Mouse (Mus musculus) liver, adult 2 months (tissue): ENCODE measurements at regions not wholly inside any gene's neighbourhood (a gene's known extent, or its start where the extent isn't known, plus 50 kb on each side); places are given as distances from the start of the nearest gene placed in this dataset.

Experiments
- DNase-seq: peaks from one replicate; pipeline ENCODE4 v3.0.0-alpha.2; 2011; ENCODE audit warnings: low read depth, low spot score; ENCODE audit errors: extremely low read depth
- H3K27ac ChIP-seq: fragments of 200-500 bp; replicated peaks from 2 replicates; pipeline ENCODE4 v1.5.1; 2012; ENCODE audit warnings: low read depth, mild to moderate bottlenecking, control low read depth, inconsistent platforms, low read length; ENCODE audit not compliant: insufficient read depth
- H3K27me3 ChIP-seq: fragments of 200-500 bp; 2 replicates; pipeline ENCODE4 v1.6.1; 2012; ENCODE audit warnings: mild to moderate bottlenecking, moderate library complexity, low read length, inconsistent platforms; ENCODE audit not compliant: control insufficient read depth, insufficient read depth
- H3K36me3 ChIP-seq: fragments of 200-500 bp; 2 replicates; pipeline ENCODE4 v1.6.1; 2012; ENCODE audit warnings: low read length, inconsistent platforms; ENCODE audit not compliant: control insufficient read depth, insufficient read depth
- H3K4me1 ChIP-seq: fragments of 200-500 bp; 2 replicates; pipeline ENCODE4 v1.6.1; 2011; ENCODE audit warnings: low read length; ENCODE audit not compliant: control insufficient read depth, insufficient read depth
- H3K4me3 ChIP-seq: fragments of 200-500 bp; 2 replicates; pipeline ENCODE4 v1.5.1; 2011; ENCODE audit warnings: low read depth, mild to moderate bottlenecking, control low read depth, low read length, moderate library complexity; ENCODE audit not compliant: insufficient read depth
- H3K79me2 ChIP-seq: fragments of 200-500 bp; 2 replicates; pipeline ENCODE4 v1.6.1; 2012; ENCODE audit warnings: inconsistent platforms, mild to moderate bottlenecking, low read length, moderate library complexity; ENCODE audit not compliant: control insufficient read depth, insufficient read depth
- H3K9ac ChIP-seq: fragments of 200-500 bp; 2 replicates; pipeline ENCODE4 v1.6.1; 2012; ENCODE audit warnings: low read depth, mild to moderate bottlenecking, control low read depth, inconsistent platforms, low read length
- CTCF ChIP-seq: fragments of 200-500 bp; IDR thresholded peaks from 2 replicates; pipeline ENCODE4 v1.5.1; 2011; ENCODE audit warnings: low read depth, low read length, control low read depth
- POLR2A ChIP-seq: fragments of 200-500 bp; IDR thresholded peaks from 2 replicates; pipeline ENCODE4 v1.6.1; 2011; ENCODE audit warnings: low read length, control low read depth; ENCODE audit not compliant: insufficient read depth; ENCODE audit errors: extremely low read depth
- WGBS: fragments of 180-500 bp; shearing (Covaris S2); methylation state at CpG from one replicate; pipeline ENCODE4 v1.1.7; 2018; 5-methylcytosine and 5-hydroxymethylcytosine counted together

DNA sequence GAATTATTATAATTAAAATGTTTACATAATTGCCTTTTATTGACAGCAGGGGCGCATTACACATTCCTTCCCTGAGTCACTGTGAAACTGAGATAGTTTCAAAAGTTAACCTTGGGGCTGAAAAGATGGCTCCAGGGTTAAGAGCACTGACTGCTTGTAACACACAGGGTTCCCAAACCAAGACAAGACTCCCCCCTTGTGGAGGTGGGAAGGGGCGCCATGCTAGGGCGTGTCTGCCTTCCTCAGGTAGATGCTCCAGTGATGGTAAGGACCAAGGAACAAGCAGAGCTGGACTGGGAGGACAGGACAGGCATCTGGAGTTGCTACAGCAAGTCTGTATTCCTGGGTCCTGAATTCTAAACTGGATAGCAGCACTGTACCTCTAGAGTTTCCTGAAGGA lies 351.9 kb downstream of the Tbc1d22a start:
- 69% methylated on average over 3 of the region's 3 CpGs for WGBS
- TF ChIP-seq POLR2A: no peak
- TF ChIP-seq CTCF: 0 out of 2 replicates have a peak, but pooled peaks have one; percentile 18
- Histone ChIP-seq H3K27me3 (no peaks in the 10 kb centered on the region), H3K79me2 (no peaks in the 10 kb centered on the region), H3K4me1 (no peaks in the 10 kb centered on the region), H3K27ac (no peak overlapping the region), H3K36me3 (no peaks in the 10 kb centered on the region), H3K9ac (no peak overlapping the region), H3K4me3 (no peak overlapping the region)
- no peak for DNase-seq

DNA sequence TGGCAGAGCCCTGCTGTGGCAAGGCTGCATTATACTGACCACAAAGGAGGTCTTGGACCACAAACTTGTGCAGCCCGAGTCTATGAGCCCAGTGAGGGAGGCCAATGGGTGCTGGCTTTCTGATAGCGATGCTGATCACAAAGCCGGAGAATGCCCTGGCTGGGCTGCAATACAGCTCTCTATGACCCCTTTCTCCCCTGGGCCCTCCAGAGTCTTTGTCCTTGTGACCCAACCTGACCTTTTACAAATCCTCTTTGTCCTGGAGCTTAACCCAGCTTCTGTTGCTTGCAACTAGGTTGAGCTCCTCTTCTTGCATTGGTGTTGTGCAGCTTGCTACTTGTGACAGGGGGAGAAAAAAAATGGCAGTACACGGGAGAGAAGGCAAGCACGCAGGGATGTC lies 360.1 kb downstream of the Tbc1d22a start:
- H3K36me3 ChIP-seq: no peaks in the 10 kb centered on the region
- H3K27ac ChIP-seq: no peak overlapping the region
- no peaks in the 10 kb centered on the region for H3K27me3 ChIP-seq
- TF ChIP-seq POLR2A (no peak), CTCF (no peak)
- no peak overlapping the region for H3K4me3 ChIP-seq
- no peak for DNase-seq
- no peak overlapping the region for H3K9ac ChIP-seq
- WGBS: 77% methylated on average over 5 of the region's 5 CpGs
- no peaks in the 10 kb centered on the region for H3K4me1 ChIP-seq
- no peaks in the 10 kb centered on the region for H3K79me2 ChIP-seq

DNA sequence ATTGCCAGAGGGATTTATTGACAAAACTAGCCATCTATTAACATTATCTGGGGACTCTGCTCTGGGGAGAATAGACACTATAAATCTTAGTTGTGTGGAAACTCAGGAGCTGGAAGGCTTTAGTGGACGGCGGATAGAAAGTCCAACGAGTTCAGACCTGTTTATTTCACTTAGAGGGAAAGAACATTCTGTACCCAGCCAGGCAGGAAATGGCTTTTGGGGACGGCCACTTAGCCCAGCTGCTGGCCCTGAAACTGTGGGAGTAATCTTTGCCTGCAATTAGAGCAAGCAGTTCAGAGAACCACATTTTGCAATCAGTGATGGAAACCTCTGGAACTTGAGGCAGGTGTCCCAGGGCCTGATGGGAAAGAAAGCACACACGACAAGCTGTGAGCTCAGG lies 362.4 kb downstream of the Tbc1d22a start:
- H3K27me3 ChIP-seq: no peaks in the 10 kb centered on the region
- no peaks in the 10 kb centered on the region for H3K4me1 ChIP-seq
- WGBS: 51% methylated on average over 5 of the region's 5 CpGs
- DNase-seq: peak; percentile 20
- no peaks in the 10 kb centered on the region for H3K79me2 ChIP-seq
- H3K4me3 ChIP-seq: no peak overlapping the region
- H3K9ac ChIP-seq: no peak overlapping the region
- no peak overlapping the region for H3K27ac ChIP-seq
- no peak for TF ChIP-seq CTCF
- TF ChIP-seq POLR2A: no peak
- H3K36me3 ChIP-seq: no peaks in the 10 kb centered on the region

DNA sequence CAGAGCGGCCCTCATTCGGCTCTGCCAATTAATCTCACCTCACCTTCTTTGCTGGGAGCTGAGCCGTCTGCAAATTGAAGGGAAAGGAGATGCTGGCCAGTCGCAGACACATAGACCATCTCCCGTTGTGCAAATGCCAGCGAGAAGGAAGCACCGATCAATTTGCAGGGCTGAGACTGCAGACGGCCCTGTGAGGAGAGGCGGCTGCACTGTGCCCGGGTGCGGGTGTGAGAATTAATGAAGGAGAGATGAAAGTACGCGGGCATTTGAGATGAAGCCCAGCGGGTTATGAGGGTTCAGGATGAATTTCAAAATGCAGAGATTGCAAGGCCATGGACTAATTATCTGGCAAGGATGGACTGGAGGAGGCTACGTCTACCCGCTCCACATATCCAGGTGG lies 364.4 kb downstream of the Tbc1d22a start:
- WGBS: 87% methylated on average over 16 of the region's 16 CpGs
- Histone ChIP-seq H3K27ac (no peak overlapping the region), H3K79me2 (no peaks in the 10 kb centered on the region), H3K27me3 (no peaks in the 10 kb centered on the region), H3K9ac (no peak overlapping the region), H3K36me3 (no peaks in the 10 kb centered on the region), H3K4me3 (no peak overlapping the region), H3K4me1 (no peaks in the 10 kb centered on the region)
- no peak for TF ChIP-seq POLR2A
- DNase-seq: no peak

DNA sequence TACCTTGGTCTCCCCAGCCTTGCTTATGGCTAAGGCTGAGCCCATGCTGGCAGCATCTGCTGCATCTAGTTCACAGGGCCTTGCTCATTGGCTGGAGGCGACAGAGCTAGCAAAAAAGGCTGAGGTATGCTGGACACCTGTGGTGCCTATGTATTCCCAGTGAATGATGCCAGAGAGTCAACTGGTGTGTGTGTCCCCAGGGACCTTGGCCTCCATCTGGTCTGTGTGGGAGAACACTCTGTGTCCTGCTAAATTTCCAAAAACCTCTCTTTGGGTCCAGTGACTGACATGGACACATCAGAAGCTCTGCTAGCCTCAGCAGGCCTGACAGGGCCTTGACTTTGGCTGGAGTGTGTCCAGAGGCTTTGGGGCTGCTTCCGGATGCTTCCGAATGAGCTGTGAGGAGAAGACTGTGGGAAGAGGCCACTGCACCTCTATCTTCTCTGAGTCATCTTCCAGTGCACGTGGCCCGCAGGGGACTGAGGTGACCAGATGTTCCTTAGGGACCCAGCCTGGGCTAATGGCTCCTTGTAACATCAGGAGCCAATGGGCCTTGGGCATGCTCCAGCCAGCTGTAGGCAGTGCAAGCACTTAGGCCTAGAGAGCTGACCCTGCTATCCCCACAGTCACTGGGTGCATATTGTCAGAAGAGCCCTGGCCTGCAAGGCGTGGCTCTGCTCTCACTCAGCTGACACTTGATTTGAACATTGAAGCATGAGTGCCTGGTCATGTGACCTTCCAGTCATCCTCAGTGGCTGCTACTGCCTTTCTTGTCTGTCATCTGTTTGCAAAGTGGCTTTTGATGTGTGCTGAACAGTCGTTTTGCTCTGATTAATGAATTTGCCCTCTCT lies 368.2 kb downstream of the Tbc1d22a start:
- Histone ChIP-seq H3K27ac (no peak overlapping the region), H3K4me3 (no peak overlapping the region), H3K4me1 (no peaks in the 10 kb centered on the region), H3K36me3 (no peaks in the 10 kb centered on the region), H3K27me3 (no peaks in the 10 kb centered on the region), H3K9ac (no peak overlapping the region), H3K79me2 (no peaks in the 10 kb centered on the region)
- 64% methylated on average over 7 of the region's 7 CpGs for WGBS
- DNase-seq: no peak
- TF ChIP-seq CTCF: no peak
- TF ChIP-seq POLR2A: no peak

DNA sequence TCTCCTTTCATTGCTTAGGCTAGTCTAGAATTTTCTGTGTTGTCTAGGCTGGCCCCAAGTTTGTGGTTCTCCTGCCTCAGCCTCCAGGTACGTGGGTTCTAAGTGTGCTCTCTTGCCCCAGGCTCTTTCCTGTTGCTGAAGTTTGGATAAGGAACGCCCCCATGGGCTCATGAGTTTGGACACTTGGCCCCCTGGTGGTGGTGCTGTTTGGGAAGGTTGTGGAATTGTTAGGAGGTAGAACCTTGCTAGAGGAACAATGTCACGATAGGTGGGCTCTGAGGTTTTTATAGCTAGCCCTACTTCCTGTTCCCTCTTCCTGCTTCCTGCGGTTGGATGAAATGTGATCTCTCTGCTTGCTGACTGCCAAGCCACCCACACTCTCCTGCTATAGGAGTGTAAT lies 371.5 kb downstream of the Tbc1d22a start:
- no peaks in the 10 kb centered on the region for H3K79me2 ChIP-seq
- no peaks in the 10 kb centered on the region for H3K27me3 ChIP-seq
- H3K4me1 ChIP-seq: no peaks in the 10 kb centered on the region
- no peak overlapping the region for H3K4me3 ChIP-seq
- no peak overlapping the region for H3K9ac ChIP-seq
- H3K27ac ChIP-seq: no peak overlapping the region
- H3K36me3 ChIP-seq: no peaks in the 10 kb centered on the region
- TF ChIP-seq POLR2A (no peak), CTCF (no peak)
- DNase-seq: no peak
- WGBS: 66% methylated on average over 4 of the region's 4 CpGs
